Mouse (Mus musculus) bone marrow, adult 2 months (tissue): ENCODE measurements around the gene Nmt1.

ENCODE experiments used
- CTCF ChIP-seq: fragments of 200-500 bp; IDR thresholded peaks from 2 replicates; pipeline ENCODE4 v1.5.1; 2011; ENCODE audit warnings: low read length, control low read depth; ENCODE audit not compliant: control insufficient read depth, insufficient read depth
- POLR2A ChIP-seq: fragments of 200-500 bp; IDR thresholded peaks from 2 replicates; pipeline ENCODE4 v1.6.1; 2011; ENCODE audit warnings: low read depth, mild to moderate bottlenecking, control low read depth, low read length, borderline replicate concordance; ENCODE audit not compliant: control insufficient read depth

DNA sequence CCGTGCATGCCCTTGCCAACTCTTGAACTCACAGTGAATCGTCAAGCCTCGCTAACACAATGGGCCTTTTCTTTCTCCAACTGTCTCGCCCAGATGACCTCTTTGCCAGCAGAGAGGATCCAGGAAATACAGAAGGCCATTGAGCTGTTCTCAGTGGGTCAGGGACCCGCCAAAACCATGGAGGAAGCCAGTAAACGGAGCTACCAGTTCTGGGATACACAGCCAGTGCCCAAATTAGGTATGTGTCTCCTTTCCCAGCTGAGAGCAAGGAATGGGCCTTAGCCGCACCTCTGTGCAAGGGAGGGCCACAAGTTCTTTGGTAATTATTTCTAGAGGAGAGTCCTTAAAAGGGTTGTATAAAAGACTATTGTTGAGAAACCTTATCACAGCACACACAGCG lies 18.3 kb downstream of the Nmt1 start:
- TF ChIP-seq CTCF: no peak
- no peak for TF ChIP-seq POLR2A
